Mouse (Mus musculus) G1E (cell line): ENCODE results near the gene Hoxb8. TPM values are rescaled to one million over a fixed set of nuclear protein-coding genes. Genes with fewer than 3 reads are reported as not detected.

ENCODE experiments used
- ATAC-seq: 2 replicates; pipeline ENCODE4 v1.8.0; 2016; ENCODE audit warnings: mild to moderate bottlenecking; ENCODE audit not compliant: insufficient number of reproducible peaks, poor library complexity, low FRiP score, severe bottlenecking; ENCODE audit errors: extremely low read depth
- DNase-seq: peaks from one replicate; pipeline ENCODE4 v3.0.0; 2012; ENCODE audit warnings: low spot score
- H3K27me3 ChIP-seq: 2 replicates; pipeline ENCODE4 v1.6.1; 2012; ENCODE audit warnings: mild to moderate bottlenecking, low read length, inconsistent platforms; ENCODE audit not compliant: insufficient read depth
- H3K36me3 ChIP-seq: replicated peaks from 2 replicates; pipeline ENCODE3; 2012; ENCODE audit warnings: mild to moderate bottlenecking, inconsistent platforms
- H3K4me1 ChIP-seq: 2 replicates; pipeline ENCODE4 v1.6.1; 2012; ENCODE audit warnings: low read depth, low read length, inconsistent platforms, mixed read lengths; ENCODE audit not compliant: insufficient read depth
- H3K4me3 ChIP-seq: 2 replicates; pipeline ENCODE4 v1.5.1; 2012; ENCODE audit warnings: low read depth, mild to moderate bottlenecking, inconsistent platforms, low read length, moderate library complexity, mixed read lengths
- H3K9me3 ChIP-seq: replicated peaks from 2 replicates; pipeline ENCODE4 v1.6.1; 2012; ENCODE audit warnings: inconsistent platforms
- CTCF ChIP-seq: IDR thresholded peaks from 2 replicates; pipeline ENCODE4 v1.5.1; 2012; ENCODE audit warnings: low read depth, low read length, inconsistent platforms, mixed read lengths
- GATA1 ChIP-seq: IDR thresholded peaks from 2 replicates; pipeline ENCODE4 v1.6.1; 2012; ENCODE audit warnings: borderline replicate concordance, low read length, inconsistent platforms, mixed read lengths
- GATA2 ChIP-seq: IDR thresholded peaks from 2 replicates; pipeline ENCODE4 v1.6.1; 2012; ENCODE audit warnings: low read depth, low read length, inconsistent platforms, borderline replicate concordance
- POLR2AphosphoS5 ChIP-seq: IDR thresholded peaks from 2 replicates; pipeline ENCODE4 v1.6.1; 2012; ENCODE audit warnings: low read depth, low read length, inconsistent platforms; ENCODE audit not compliant: insufficient replicate concordance
- TAL1 ChIP-seq: conservative IDR thresholded peaks from 2 replicates; pipeline ENCODE4 v1.6.1; 2012; ENCODE audit warnings: low read depth, low read length, inconsistent platforms, mixed read lengths
- polyA plus RNA-seq: library from polyadenylated mRNA; stranded (reverse); fragments of >175 nt; gene quantifications from 2 replicates; pipeline ENCODE4 v1.2.3, GENCODE M21; 2012
- total RNA-seq, 2 experiments: library from RNA; stranded (forward) in 1 of 2; stranded (reverse) in 1 of 2; fragments of 200-1000 nt in 1 of 2; fragments of >200 nt in 1 of 2; fragmentation: Nextera tagmentation in 1 of 2; gene quantifications; 2 replicates each; pipeline ENCODE4 v1.2.3; 2014 to 2017

Hoxb8 gene
- total and polyA plus RNA-seq, 3 experiments: 0.22 TPM; not detected in 1

DNA sequence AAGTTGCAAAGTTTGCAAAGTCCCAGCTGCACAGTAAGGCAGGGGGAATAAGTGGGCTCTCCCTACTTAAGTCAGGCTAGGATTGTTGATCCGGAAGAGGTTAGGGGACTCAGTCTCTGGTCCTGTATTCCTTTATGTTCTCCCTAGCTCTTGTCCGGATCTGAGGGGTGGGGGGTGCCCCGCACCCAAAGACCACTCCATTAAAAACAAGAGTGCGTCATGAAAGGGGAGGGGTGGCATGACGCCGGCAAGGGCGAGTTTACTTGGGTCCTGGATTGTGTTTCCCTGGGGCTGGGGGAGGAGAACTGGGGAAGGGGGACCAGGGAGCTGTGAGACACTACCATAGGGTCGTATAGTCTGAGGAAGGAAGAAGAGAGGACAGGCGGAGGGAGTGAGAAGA is 18.1 kb downstream of the Hoxb8 start:
- no peak for TF ChIP-seq GATA1
- TF ChIP-seq POLR2AphosphoS5: no peak
- Histone ChIP-seq H3K36me3 (no peaks in the 10 kb centered on the region), H3K4me3 (no peak overlapping the region), H3K9me3 (peaks cover 5% of the 10 kb centered on the region; the same call in 1 of the 2 replicates), H3K4me1 (peaks cover 3% of the 10 kb centered on the region; the same call in 1 of the 2 replicates), H3K27me3 (peaks cover 78% of the 10 kb centered on the region)
- DNase-seq: no peak
- ATAC-seq: no peak

DNA sequence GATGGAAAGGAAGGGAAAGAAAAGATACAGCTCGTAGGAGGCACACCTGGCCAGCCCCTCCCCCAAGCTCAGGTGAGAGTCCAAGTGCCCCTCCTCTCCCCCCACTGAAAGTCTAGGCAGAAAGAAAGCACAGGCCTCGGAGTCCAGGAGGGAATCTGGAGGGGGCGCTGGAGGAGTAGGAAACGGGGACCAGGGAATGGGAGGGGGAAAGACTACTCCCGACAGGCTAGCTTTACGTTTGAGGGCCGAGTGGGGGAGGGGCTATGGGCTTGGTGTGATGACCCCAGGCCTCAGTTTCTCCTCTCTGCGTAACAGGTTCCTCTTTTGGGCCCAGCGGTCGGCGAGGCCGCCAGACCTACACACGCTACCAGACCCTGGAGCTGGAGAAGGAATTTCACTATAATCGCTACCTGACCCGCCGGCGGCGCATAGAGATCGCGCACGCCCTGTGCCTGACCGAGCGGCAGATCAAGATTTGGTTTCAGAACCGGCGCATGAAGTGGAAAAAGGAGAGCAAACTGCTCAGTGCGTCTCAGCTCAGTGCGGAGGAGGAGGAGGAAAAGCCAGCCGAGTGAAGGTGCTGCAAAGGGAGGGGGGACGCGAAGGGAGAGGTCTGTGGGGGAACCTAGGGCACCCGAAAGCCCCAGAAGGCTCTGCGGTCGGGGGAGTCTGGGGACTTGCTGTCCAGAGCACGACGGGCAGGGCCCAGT is 18.8 kb downstream of the Hoxb8 start:
- Histone ChIP-seq H3K9me3 (peaks cover 5% of the 10 kb centered on the region; the same call in 1 of the 2 replicates), H3K4me3 (no peak overlapping the region), H3K36me3 (no peaks in the 10 kb centered on the region), H3K4me1 (no peaks in the 10 kb centered on the region), H3K27me3 (peaks cover 76% of the 10 kb centered on the region)
- DNase-seq: no peak
- TF ChIP-seq GATA1 (no peak), TAL1 (no peak)
- no peak for ATAC-seq

DNA sequence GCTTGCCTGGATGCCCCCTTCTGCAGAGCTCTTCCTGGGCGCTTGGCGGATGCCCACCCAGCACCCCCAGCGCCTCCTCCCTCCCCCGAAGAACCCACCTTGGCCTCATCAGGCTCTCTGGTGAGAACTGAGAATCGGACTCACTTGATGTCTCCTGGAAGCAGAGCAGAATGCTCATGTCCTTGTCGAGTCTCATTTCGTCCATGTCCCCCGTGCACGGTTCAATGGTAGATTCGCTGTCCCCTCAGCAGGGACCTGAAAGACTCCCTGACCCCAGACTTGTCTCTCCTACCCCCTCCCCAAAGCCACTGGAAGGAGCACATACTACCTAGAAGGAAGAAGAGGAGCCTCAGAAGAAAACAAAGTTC is 19.3 kb downstream of the Hoxb8 start:
- no peak overlapping the region for H3K4me3 ChIP-seq
- TF ChIP-seq GATA2 (no peak), TAL1 (no peak), POLR2AphosphoS5 (no peak), CTCF (no peak), GATA1 (no peak)
- no peaks in the 10 kb centered on the region for H3K4me1 ChIP-seq
- peaks cover 5% of the 10 kb centered on the region; the same call in 1 of the 2 replicates for H3K9me3 ChIP-seq
- no peaks in the 10 kb centered on the region for H3K36me3 ChIP-seq
- DNase-seq (no peak), ATAC-seq (no peak)
- peaks cover 76% of the 10 kb centered on the region for H3K27me3 ChIP-seq

DNA sequence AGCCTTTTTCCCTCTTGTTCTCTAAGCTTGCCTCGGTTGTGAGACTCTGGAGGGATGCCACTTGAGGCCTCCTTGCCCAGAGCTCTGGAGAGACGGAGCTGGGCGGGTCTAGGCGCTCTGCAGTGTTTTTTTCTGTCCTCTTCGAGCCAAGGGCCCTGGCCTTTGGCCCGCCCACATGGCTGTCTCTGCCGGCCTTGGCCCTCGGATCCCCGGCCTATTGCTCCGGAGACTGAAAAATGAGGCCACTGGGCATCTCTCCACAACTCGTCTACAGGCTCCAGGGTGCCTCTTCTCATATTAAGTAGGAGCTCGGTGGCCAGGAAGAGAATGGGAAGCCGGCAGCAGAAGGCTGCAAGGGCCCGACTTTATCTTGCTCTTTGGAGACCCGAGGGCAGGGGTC is 20.1 kb downstream of the Hoxb8 start:
- DNase-seq: no peak
- Histone ChIP-seq H3K4me3 (no peak overlapping the region), H3K36me3 (no peaks in the 10 kb centered on the region), H3K27me3 (peaks cover 72% of the 10 kb centered on the region), H3K9me3 (peaks cover 5% of the 10 kb centered on the region; the same call in 1 of the 2 replicates), H3K4me1 (no peaks in the 10 kb centered on the region)
- TF ChIP-seq POLR2AphosphoS5 (no peak), CTCF (no peak), TAL1 (no peak), GATA1 (no peak), GATA2 (no peak)
- ATAC-seq: no peak

GRCm38 (mm10) chr11:96302381-96303150 is 20.9 kb downstream of the Hoxb8 start:
- Histone ChIP-seq H3K4me3 (no peak overlapping the region), H3K36me3 (no peaks in the 10 kb centered on the region), H3K4me1 (no peaks in the 10 kb centered on the region), H3K9me3 (peaks cover 5% of the 10 kb centered on the region; the same call in 1 of the 2 replicates), H3K27me3 (peaks cover 72% of the 10 kb centered on the region)
- TF ChIP-seq POLR2AphosphoS5: no peak
- no peak for TF ChIP-seq GATA2
- no peak for TF ChIP-seq CTCF
- ATAC-seq (no peak), DNase-seq (no peak)

DNA sequence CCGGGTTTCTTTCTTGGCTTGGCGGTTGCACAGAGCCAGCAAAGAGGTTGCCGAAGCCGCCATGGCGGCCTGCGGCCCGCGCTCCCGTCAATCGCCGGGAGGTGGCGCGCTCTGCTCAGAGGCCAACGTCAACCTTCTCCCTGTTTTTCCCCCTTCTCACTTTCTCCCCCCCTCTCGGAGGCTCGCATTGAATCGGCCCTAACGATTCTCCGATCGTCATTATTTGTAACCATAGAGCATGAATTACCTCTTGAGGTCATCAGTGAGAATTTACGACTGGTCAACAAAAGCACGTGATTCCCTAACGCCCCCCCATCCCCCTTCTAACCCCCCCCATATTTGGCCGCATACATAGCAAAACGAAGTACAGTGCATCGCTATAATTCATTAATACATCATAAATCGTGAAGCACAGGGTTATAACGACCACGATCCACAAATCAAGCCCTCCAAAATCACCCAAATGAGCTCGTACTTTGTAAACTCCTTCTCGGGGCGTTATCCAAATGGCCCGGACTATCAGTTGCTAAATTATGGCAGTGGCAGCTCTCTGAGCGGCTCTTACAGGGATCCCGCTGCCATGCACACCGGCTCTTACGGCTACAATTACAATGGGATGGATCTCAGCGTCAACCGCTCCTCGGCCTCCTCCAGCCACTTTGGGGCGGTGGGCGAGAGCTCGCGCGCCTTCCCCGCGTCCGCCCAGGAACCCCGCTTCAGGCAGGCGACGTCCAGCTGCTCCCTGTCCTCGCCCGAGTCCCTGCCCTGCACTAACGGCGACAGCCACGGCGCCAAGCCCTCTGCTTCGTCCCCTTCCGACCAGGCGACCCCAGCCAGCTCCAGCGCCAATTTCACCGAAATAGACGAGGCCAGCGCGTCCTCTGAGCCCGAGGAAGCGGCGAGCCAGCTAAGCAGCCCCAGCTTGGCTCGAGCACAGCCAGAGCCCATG is 21.7 kb downstream of the Hoxb8 start, which contains the start of gene Hoxb5:
Gene Hoxb5, plus strand, starts transcription at position 186 of the 949 bp plus-strand sequence.
- DNase-seq (no peak), ATAC-seq (no peak)
- TF ChIP-seq CTCF (no peak), GATA2 (no peak), TAL1 (no peak), POLR2AphosphoS5 (no peak), GATA1 (no peak)
- H3K4me1 ChIP-seq: no peaks in the 10 kb centered on the region
- H3K9me3 ChIP-seq: peaks cover 5% of the 10 kb centered on the region; the same call in 1 of the 2 replicates
- peaks cover 69% of the 10 kb centered on the region for H3K27me3 ChIP-seq
- H3K36me3 ChIP-seq: no peaks in the 10 kb centered on the region
- H3K4me3 ChIP-seq: no peak within 1 kb of the TSS
